Mouse (Mus musculus) liver, postnatal 0 days (tissue): ENCODE data around the gene Ttn. TPM values are rescaled to one million over a fixed set of nuclear protein-coding genes. Genes with fewer than 3 reads are reported as not detected.

Experiments
- ATAC-seq: fragments of 200-750 bp; cut with Nextera tagmentation; 2 replicates; pipeline ENCODE4 v1.8.0; 2017; ENCODE audit warnings: mild to moderate bottlenecking, moderate library complexity
- DNase-seq: peaks from one replicate; pipeline ENCODE4 v3.0.0-alpha.2; 2016
- H3K27ac ChIP-seq: fragments of 300-500 bp; sonication (generic); 2 replicates; pipeline ENCODE4 v1.5.1; 2014; ENCODE audit warnings: antibody characterized with exemption, moderate library complexity, mild to moderate bottlenecking, low read depth
- H3K27me3 ChIP-seq: fragments of 300-500 bp; sonication (generic); 2 replicates; pipeline ENCODE4 v1.6.1; 2014; ENCODE audit warnings: low read length, control low read depth, mixed read lengths; ENCODE audit not compliant: insufficient read depth
- H3K36me3 ChIP-seq: fragments of 300-500 bp; sonication (generic); replicated peaks from 2 replicates; pipeline ENCODE4 v1.6.1; 2014; ENCODE audit warnings: mild to moderate bottlenecking, control low read depth, low read length, moderate library complexity, mixed read lengths; ENCODE audit not compliant: insufficient read depth
- H3K4me1 ChIP-seq: fragments of 300-500 bp; sonication (generic); 2 replicates; pipeline ENCODE4 v1.6.1; 2014; ENCODE audit warnings: antibody characterized with exemption, mild to moderate bottlenecking, control low read depth; ENCODE audit not compliant: insufficient read depth
- H3K4me2 ChIP-seq: fragments of 300-500 bp; sonication (generic); 2 replicates; pipeline ENCODE4 v1.6.1; 2014; ENCODE audit warnings: low read depth, mild to moderate bottlenecking, low read length, moderate library complexity, mixed read lengths
- H3K4me3 ChIP-seq: fragments of 300-500 bp; sonication (generic); 2 replicates; pipeline ENCODE4 v1.5.1; 2014; ENCODE audit warnings: low read depth, low read length
- H3K9ac ChIP-seq: fragments of 300-500 bp; sonication (generic); replicated peaks from 2 replicates; pipeline ENCODE4 v1.6.1; 2014; ENCODE audit warnings: mild to moderate bottlenecking, moderate library complexity
- H3K9me3 ChIP-seq: fragments of 300-500 bp; sonication (generic); 2 replicates; pipeline ENCODE4 v1.6.1; 2016; ENCODE audit warnings: mild to moderate bottlenecking, control low read depth, low read length, mixed read lengths
- CTCF ChIP-seq: sonication (generic); IDR thresholded peaks from 2 replicates; pipeline ENCODE4 v1.5.1; 2016; ENCODE audit warnings: antibody characterized with exemption, low read depth
- EP300 ChIP-seq: IDR thresholded peaks from 2 replicates; pipeline ENCODE4 v1.6.1; 2016; ENCODE audit warnings: antibody characterized with exemption, low read depth, mild to moderate bottlenecking
- WGBS: fragments of 180-500 bp; shearing (Covaris S2); extraction: QIAGEN DNeasy Blood & Tissue Kit; methylation state at CpG from one replicate; pipeline ENCODE4 v1.1.7; 2014; ENCODE audit not compliant: insufficient replicate concordance; 5-methylcytosine and 5-hydroxymethylcytosine counted together
- polyA plus RNA-seq: library from polyadenylated mRNA; unstranded; fragments of >200 nt; fragmentation: Nextera tagmentation; extraction: Ambion mirVana; gene quantifications from 2 replicates; pipeline ENCODE4 v1.2.1, GENCODE M21; 2015

The Ttn gene
- polyA plus RNA-seq, 1 experiment from 2014 or later: 0.32 TPM

- no peaks in the 10 kb centered on the region for H3K36me3 ChIP-seq
- H3K9ac ChIP-seq: no peak overlapping the region
- no peaks in the 10 kb centered on the region for H3K4me1 ChIP-seq
- no peaks in the 10 kb centered on the region for H3K9me3 ChIP-seq
- no peaks in the 10 kb centered on the region for H3K27me3 ChIP-seq
- H3K4me3 ChIP-seq: no peak overlapping the region
- DNase-seq: no peak
- H3K4me2 ChIP-seq: no peak overlapping the region
- no peak for ATAC-seq
- no peak overlapping the region for H3K27ac ChIP-seq
- WGBS: 70% methylated on average over 6 of the region's 6 CpGs
- TF ChIP-seq CTCF (no peak), EP300 (no peak)
These were observed 4.7 kb downstream of the Ttn start for GRCm38 (mm10) chr2:76977650-76978049.

GRCm38 (mm10) chr2:76972051-76972450, 10.3 kb downstream of the Ttn start:
- no peak for DNase-seq
- H3K9ac ChIP-seq: no peak overlapping the region
- no peaks in the 10 kb centered on the region for H3K27me3 ChIP-seq
- H3K4me1 ChIP-seq: no peaks in the 10 kb centered on the region
- ATAC-seq: no peak
- no peak overlapping the region for H3K4me3 ChIP-seq
- no peaks in the 10 kb centered on the region for H3K36me3 ChIP-seq
- H3K27ac ChIP-seq: no peak overlapping the region
- WGBS: 67% methylated on average over 4 of the region's 4 CpGs
- TF ChIP-seq CTCF (no peak), EP300 (no peak)
- H3K9me3 ChIP-seq: no peaks in the 10 kb centered on the region
- no peak overlapping the region for H3K4me2 ChIP-seq

- Histone ChIP-seq H3K27ac (no peak overlapping the region), H3K9ac (no peak overlapping the region), H3K9me3 (no peaks in the 10 kb centered on the region), H3K4me2 (no peak overlapping the region), H3K4me3 (no peak overlapping the region), H3K36me3 (no peaks in the 10 kb centered on the region), H3K27me3 (no peaks in the 10 kb centered on the region), H3K4me1 (no peaks in the 10 kb centered on the region)
- no peak for DNase-seq
- TF ChIP-seq CTCF: no peak
- no peak for TF ChIP-seq EP300
- WGBS: 61% methylated on average over 5 of the region's 5 CpGs
- no peak for ATAC-seq
These were observed 11.3 kb downstream of the Ttn start for GRCm38 (mm10) chr2:76971069-76971468.

GRCm38 (mm10) chr2:76970669-76971068, 11.7 kb downstream of the Ttn start:
- Histone ChIP-seq H3K27ac (no peak overlapping the region), H3K9me3 (no peaks in the 10 kb centered on the region), H3K4me1 (no peaks in the 10 kb centered on the region), H3K27me3 (no peaks in the 10 kb centered on the region), H3K4me2 (no peak overlapping the region), H3K36me3 (no peaks in the 10 kb centered on the region), H3K4me3 (no peak overlapping the region), H3K9ac (no peak overlapping the region)
- ATAC-seq: no peak
- 27% methylated on average over 4 of the region's 4 CpGs for WGBS
- DNase-seq: no peak
- peak; percentile 43 for TF ChIP-seq CTCF
- no peak for TF ChIP-seq EP300

GRCm38 (mm10) chr2:76970204-76970603, 12.1 kb downstream of the Ttn start:
- no peaks in the 10 kb centered on the region for H3K36me3 ChIP-seq
- H3K4me1 ChIP-seq: no peaks in the 10 kb centered on the region
- no peak overlapping the region for H3K9ac ChIP-seq
- H3K4me2 ChIP-seq: no peak overlapping the region
- H3K27ac ChIP-seq: no peak overlapping the region
- H3K4me3 ChIP-seq: no peak overlapping the region
- no peak for ATAC-seq
- TF ChIP-seq EP300 (no peak), CTCF (no peak)
- no peaks in the 10 kb centered on the region for H3K27me3 ChIP-seq
- DNase-seq: no peak
- H3K9me3 ChIP-seq: no peaks in the 10 kb centered on the region
- WGBS: 28% methylated on average over 6 of the region's 6 CpGs

GRCm38 (mm10) chr2:76969637-76970036, 12.7 kb downstream of the Ttn start:
- WGBS: 68% methylated on average over 21 of the region's 21 CpGs
- DNase-seq: no peak
- TF ChIP-seq CTCF: no peak
- no peak for TF ChIP-seq EP300
- Histone ChIP-seq H3K4me3 (no peak overlapping the region), H3K27ac (no peak overlapping the region), H3K4me1 (no peaks in the 10 kb centered on the region), H3K9ac (no peak overlapping the region), H3K9me3 (no peaks in the 10 kb centered on the region), H3K27me3 (no peaks in the 10 kb centered on the region), H3K4me2 (no peak overlapping the region), H3K36me3 (no peaks in the 10 kb centered on the region)
- ATAC-seq: no peak

GRCm38 (mm10) chr2:76968919-76969318, 13.4 kb downstream of the Ttn start:
- 24% methylated on average over 8 of the region's 8 CpGs for WGBS
- no peak overlapping the region for H3K4me3 ChIP-seq
- H3K9me3 ChIP-seq: no peaks in the 10 kb centered on the region
- no peak overlapping the region for H3K27ac ChIP-seq
- no peak overlapping the region for H3K4me2 ChIP-seq
- no peak overlapping the region for H3K9ac ChIP-seq
- no peaks in the 10 kb centered on the region for H3K27me3 ChIP-seq
- no peaks in the 10 kb centered on the region for H3K36me3 ChIP-seq
- H3K4me1 ChIP-seq: no peaks in the 10 kb centered on the region
- DNase-seq (peak; percentile 70), ATAC-seq (no peak)
- peak; percentile 71 for TF ChIP-seq CTCF
- TF ChIP-seq EP300: no peak
